ENCODE assay signal across 8 mouse cellular contexts in the genomic region with DNA sequence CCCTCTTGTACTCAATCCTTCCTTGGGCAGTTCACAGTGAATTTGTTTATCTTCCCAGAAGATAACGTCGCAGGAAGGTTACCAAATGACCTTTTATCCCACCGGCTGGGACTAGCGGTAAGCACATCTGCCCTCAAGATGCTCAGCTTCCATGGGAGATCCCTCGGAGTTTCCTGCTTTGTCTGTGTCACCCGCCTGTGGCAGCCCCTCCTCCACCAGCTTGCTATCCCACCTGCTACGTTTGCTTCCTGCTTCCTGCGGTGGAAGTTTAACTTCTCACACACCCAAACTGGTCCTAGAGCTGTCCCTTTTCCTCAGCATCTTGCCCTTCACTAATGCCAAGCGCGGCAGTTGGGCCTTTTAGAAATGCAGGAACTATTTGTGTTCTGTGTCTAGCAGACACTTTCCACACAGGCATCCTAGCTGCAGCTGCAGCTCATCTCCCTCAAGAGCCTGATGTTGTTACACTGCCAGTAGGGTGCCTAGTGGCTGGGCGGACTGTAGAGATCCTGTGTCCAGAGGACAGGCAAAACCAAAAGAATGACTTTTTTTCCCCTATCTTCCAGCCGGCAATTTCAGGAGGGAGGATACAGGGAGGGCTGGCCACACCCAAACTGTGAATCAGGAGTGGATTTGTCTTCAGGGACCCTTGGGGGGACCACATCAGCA.
DNase-seq lines count a peak whose midpoint lies in the region; ATAC-seq lines count a peak whose summit lies in the region.
"Had no signal": no experiment of that assay in that cellular context is flagged by ENCODE, and none has a peak within 500 bp of the region (broad histone marks: within the 10 kb centered on the region; RNA-seq: fewer than 3 reads in every experiment).

No protein-coding gene starts in this region.

- no peak overlapping the region for H3K27ac ChIP-seq in heart, embryonic 16.5 days (ENCODE audit: low read length)
- H3K27ac ChIP-seq in limb, embryonic 12.5 days: peak overlapping the region; percentile 83

- 8% methylated on average over 12 of the region's 12 CpGs for WGBS in heart, embryonic 16.5 days
- 8% methylated on average over 12 of the region's 12 CpGs for WGBS in limb, embryonic 12.5 days

- no peaks in the 10 kb centered on the region for H3K27me3 ChIP-seq in heart, embryonic 16.5 days (ENCODE audit: control insufficient read depth, insufficient read depth, low read length)
- no peaks in the 10 kb centered on the region for H3K27me3 ChIP-seq in limb, embryonic 12.5 days

- peak overlapping the region; percentile 47 for H3K4me2 ChIP-seq in heart, embryonic 16.5 days (ENCODE audit: low read depth, low read length)
- peak overlapping the region; percentile 30 for H3K4me2 ChIP-seq in limb, embryonic 12.5 days

- no peak overlapping the region for H3K9ac ChIP-seq in heart, embryonic 16.5 days (ENCODE audit: low read length)
- no peak overlapping the region; the same call in 1 of the 2 replicates for H3K9ac ChIP-seq in limb, embryonic 12.5 days (replicated peaks)

- peak; percentile 5 for DNase-seq in ovary, postnatal 10 days (ENCODE audit: low spot score)
- DNase-seq in ovary, postnatal 14 days (ENCODE audit: low spot score): no peak
- no peak for DNase-seq in B cell, adult 2 months
- DNase-seq in right cerebral cortex, adult 2 months (ENCODE audit: low spot score in 2 of 2): no peak
- DNase-seq: adrenal gland, adult 2 months had no signal

- no peaks in the 10 kb centered on the region for H3K36me3 ChIP-seq in heart, embryonic 16.5 days (ENCODE audit: control insufficient read depth, insufficient read depth)
- no peaks in the 10 kb centered on the region for H3K36me3 ChIP-seq in limb, embryonic 12.5 days

- ATAC-seq in heart, embryonic 16.5 days (replicated peaks; ENCODE audit: extremely low read depth, insufficient read depth, low FRiP score): no peak
- ATAC-seq in limb, embryonic 12.5 days (ENCODE audit: insufficient number of reproducible peaks, insufficient read depth, low FRiP score, low TSS enrichment, low read depth): peak; percentile 28; the same call in 1 of the 2 replicates
- no peak for ATAC-seq in CD4-positive, CD25-positive, alpha-beta regulatory T cell, adult 4 months

- no peaks in the 10 kb centered on the region for H3K9me3 ChIP-seq in heart, embryonic 16.5 days (replicated peaks; ENCODE audit: control insufficient read depth, low read length)
- no peaks in the 10 kb centered on the region for H3K9me3 ChIP-seq in limb, embryonic 12.5 days

- peaks cover 9% of the 10 kb centered on the region for H3K4me1 ChIP-seq in heart, embryonic 16.5 days (ENCODE audit: control insufficient read depth, insufficient read depth, low read length)
- peaks cover 24% of the 10 kb centered on the region for H3K4me1 ChIP-seq in limb, embryonic 12.5 days (replicated peaks)

- no peak overlapping the region for H3K4me3 ChIP-seq in heart, embryonic 16.5 days (ENCODE audit: low read length)
- H3K4me3 ChIP-seq in limb, embryonic 12.5 days (replicated peaks): no peak overlapping the region
